Mouse (Mus musculus): ENCODE data around the gene Crxos. TPM values are rescaled to one million over a fixed set of nuclear protein-coding genes. Genes with fewer than 3 reads are reported as not detected.
"Not testable (repeated sequence)": the region's sequence is repeated elsewhere in the genome, so short reads cannot be mapped to it uniquely, and the experiment has no call there.

The Crxos gene
- total RNA-seq (2022) = under 1 TPM in 1 of 4 experiments, not detected in 3; 0.23 TPM

DNA sequence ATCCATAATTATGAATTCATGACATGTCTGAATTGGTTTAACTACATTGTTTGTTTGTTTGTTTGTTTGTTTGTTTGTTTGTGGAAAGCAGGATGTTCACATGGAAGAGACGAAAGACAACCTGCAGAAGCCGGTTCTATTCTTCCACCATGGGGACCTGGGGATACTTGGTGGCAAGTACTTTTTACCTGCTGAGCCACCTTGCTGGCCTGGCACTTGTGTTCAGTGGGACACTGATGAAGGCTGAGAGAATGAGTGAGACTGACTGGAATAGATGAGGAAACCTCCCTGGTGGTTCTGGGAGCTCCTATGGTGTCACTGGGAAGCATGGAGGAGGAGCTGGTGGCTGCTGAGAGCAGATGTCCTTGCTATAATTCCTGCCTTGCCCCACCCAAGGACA is at the start of gene Crxos:
Gene Crxos (plus strand): TSS at position 301 of the 400 bp plus-strand sequence.
- DNase-seq (ENCODE audit: low spot score in 2 of 2) = no peak

DNA sequence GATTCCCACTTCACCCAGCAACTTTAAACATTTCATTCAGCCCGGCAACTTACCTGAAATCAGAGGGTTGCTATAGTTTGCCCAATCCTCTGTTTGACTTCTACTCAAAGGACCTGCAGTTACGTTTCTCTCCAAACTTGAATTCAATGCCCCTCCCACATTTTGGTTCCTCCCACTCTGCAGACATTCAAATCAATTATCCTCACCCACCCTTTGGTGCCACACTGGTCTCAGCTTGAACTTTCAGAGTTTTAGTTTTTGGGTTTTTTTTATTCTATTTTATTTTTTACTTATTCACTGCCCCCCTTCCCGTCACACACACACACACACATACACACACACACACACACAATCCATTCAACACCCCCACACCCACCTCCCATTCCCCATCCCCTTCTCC is 42.8 kb upstream of the Crxos start, which contains the start of gene Obox6:
Gene Obox6 (minus strand): TSS at position 101 of the 400 bp plus-strand sequence.
- no peak for DNase-seq (ENCODE audit: low spot score in 2 of 2)

DNA sequence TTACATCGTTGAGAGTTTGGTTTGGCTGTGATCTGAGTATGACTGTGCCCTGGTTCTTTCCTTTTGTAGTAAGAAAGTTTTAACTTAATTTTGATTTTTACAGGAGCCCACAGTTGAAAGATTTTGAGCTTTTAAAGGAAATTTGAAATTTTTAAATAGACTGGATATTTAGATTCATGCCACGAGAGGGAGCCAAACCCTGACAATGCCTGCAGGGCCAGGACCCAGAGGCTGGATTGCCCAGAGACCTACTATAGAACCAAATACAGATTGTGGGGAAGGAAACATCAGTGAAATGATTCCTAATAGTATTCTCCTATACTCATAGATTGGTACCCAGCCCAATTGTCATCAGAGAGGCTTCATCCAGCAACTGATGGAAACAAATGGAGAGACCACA is 22.8 kb upstream of the Crxos start:
- no peak for DNase-seq (ENCODE audit: low spot score in 2 of 2)

DNA sequence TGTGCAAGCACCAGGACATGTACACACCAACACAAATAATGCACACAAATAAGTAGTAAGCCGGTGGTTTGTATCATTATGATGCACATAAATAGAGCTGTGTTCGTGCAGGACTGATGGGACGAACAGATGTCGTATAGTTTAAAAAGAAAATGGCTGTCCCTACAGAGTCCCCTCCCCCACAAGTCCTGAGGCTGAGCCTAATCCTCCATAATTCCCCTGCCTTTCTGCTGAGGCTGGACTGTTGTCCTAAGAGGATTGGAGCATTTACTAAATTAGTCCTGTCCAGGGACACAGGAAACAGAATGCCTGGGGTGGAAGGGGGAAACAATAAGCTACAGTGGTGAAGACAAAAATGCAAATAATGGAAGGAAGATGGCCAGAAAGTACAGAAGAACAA is 18.3 kb upstream of the Crxos start:
- DNase-seq (ENCODE audit: low spot score in 2 of 2) = no peak

DNA sequence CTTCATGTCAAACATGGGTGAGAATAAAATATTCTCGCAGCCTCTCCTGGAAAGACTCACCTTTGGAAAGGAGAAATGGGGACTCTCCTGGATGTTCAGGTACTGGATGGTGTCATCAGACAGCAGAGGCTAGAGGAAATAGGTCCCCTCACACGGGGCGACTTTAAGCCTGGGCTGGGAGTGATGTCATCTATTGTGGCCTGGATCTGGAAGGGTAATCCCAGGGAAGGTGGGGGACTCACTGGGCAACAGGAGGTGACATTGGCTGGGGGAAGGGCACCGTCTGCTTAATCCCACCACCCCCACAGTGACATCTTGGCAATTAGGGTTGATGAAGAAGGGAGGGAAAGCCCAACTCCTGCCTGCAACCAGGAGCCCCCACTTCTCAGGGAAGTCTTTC is 2.7 kb upstream of the Crxos start, which contains the start of gene Crx:
Gene Crx (minus strand): TSS at position 213 of the 400 bp plus-strand sequence.
- no peak for DNase-seq (ENCODE audit: low spot score in 2 of 2)

DNA sequence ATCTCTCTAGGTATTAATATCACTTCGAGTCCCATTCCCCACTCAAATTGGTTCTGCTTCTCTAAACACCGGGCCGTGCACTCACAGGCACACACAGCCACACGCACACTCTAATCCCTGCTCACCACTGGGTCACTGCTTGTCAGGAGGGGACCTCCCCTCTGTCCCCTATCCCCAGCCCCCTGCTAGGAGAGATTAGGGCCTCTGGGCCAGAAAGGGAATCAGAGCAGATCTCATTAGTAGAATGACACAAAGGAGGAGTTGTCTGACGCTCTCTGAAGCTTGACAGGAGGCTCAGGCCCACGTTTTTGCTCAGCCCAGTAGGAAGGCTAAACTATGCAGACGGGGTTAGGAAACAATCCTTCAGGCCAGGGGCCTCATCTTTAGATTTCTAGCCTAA is 1.0 kb upstream of the Crxos start:
- no peak for DNase-seq (ENCODE audit: low spot score in 2 of 2)

DNA sequence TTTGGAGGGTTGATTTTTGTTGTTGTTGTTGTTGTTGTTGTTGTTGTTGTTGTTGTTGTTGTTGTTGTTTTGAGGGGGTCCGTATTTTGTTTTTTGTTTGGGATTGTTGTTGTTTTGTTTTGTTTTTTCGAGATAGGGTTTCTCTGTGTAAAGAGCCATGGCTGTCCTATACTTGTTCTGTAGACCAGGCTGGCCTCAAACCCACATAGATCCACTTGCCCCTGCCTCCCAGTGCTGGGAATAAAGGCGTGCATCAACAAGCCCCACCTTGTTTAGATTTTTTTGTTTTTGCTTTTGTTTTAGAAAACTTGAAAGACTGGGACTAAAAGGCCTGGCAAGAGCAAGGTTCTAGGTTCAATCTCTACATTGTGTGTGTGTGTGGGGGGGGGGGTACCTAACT is 586 bp upstream of the Crxos start:
- DNase-seq (ENCODE audit: low spot score in 2 of 2) = no peak

DNA sequence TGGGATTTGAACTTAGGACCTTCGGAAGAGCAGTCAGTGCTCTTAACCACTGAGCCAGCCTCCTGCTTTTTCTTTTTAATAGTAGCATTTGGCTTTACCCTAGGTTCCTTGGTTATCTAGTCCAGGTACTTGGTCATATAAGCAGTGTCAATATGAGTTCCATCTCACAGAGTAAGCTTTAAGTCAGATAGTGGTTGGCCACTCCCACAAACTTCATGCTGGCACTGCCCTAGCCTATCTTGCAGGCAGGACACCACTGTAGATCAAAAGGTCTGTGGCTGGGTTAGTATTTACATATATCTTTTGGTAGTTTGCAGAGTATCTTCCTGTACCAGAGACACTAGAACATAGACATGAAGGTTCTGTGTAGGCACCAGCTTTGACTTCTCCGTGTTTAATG is 1.7 kb downstream of the Crxos start:
- DNase-seq (ENCODE audit: low spot score in 2 of 2) = no peak

DNA sequence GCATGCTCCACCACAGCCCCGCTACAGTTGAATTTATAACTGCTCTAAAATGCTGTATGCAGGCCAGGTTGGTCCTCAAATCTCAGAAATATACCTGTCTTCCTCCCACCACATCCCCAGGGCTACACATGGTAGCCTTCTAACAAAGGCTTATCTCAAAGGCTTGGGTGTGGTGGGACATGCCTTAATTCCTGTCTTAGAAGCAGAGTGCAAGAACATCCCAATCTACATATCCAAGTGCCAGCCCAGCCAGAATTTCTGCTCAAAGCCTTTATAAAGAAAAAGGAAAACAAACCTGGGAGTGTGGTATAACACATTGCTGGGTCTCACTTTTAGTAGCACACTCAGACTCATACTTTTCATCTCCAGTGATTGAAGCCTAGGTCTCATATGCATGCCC is 11.8 kb downstream of the Crxos start:
- DNase-seq (ENCODE audit: low spot score in 2 of 2) = no peak

DNA sequence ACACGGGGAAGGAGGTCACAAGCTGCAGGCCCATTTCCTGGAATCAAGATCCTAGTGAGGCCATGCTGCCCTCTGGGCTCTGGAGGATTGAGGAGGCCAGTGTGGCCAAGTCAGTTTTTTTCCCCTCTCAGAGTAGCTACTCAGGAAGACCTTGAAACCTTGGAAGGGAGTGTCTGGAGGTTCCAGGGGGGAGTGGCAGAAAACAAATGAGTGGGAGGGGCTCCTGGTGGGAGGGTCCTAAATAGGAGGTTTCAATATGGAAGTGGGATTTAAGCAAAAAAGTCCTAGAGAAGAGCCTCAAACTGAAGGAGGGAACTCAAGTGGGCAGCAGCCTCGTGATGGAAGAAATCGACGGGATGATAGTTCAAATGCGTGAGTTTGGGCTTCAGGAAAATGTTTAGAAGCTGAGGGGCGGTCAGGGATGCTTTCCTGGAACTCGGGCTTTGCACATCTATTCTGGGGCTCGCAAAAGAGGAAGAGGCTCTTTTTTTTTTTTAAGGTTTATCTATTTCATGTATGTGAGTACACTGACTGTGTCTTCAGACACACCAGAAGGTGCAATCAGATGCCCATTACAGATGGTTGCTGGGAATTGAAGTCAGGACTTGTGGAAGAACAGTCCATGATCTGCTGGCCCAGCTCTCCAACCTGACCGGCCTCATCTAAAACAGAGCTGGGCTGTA is 19.1 kb downstream of the Crxos start:
- no peak for DNase-seq (ENCODE audit: low spot score in 2 of 2)

DNA sequence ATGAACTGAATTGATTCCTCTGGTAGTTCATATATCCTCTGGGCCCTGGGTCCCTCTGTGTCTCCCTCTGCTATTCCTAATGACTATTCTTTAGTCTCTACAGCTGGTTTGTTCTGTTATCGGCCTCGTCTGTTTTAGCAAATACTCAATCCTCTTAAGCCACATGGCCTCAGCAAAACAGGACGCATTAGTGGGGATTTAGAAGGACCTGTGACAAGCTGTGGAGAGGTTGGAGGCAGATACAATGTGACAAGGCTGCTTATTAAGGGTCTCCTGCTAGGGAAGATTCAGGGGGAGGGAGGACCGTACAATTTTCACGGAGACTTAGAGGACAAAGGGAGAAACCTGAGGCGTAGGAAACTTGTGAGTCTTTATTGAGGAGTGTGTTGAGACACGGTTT is 23.4 kb downstream of the Crxos start:
- DNase-seq (ENCODE audit: low spot score in 2 of 2) = no peak

DNA sequence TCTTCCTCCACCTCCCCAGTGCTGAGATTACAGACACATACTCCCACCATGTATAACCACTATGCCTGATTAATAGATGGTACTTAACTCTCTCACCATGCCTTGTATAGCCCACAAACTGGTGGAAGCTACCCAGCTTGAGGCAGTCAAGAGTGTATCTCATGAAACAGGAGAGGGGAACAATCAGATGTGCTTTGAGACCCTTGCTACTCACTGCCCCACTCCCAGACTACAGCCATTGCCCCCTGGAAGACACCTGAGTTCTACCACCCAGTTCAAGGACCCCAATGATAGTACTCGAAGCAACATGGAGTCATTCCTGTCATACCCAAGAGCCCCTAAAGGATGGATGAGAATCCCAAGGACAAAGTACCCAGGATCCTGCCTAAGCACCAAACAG is 24.2 kb downstream of the Crxos start:
- DNase-seq (ENCODE audit: low spot score in 2 of 2) = no peak

DNA sequence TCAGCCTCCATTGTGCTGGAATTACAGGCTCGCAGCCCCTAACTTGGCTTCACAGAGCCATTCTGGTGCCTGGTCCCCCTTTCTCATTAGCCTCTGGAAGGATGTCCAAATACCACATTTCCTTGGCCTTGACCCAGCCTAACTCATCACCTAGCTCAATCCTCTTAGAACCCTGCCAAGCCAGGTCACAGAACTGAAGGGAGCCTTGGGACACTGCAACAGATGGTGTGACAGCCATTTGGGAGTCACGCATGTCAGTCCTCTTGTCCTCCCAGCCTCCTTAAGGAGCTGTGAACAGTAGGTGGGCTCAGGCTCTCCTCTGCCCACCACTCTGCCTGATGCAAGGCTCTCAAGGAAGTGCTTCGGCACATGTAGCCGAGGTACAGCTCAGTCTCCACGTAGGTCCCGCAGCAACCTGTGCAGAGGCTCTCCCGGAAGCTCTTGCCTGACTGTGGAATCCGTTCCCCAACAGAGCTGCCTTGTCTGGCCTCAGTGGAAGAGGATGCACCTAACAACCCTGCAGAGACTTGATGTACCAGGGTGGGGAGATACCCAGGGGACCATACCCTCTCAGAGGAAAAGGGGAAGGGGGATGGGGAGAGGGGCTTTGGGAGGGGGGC is 25.7 kb downstream of the Crxos start:
- no peak for DNase-seq (ENCODE audit: low spot score in 2 of 2)

DNA sequence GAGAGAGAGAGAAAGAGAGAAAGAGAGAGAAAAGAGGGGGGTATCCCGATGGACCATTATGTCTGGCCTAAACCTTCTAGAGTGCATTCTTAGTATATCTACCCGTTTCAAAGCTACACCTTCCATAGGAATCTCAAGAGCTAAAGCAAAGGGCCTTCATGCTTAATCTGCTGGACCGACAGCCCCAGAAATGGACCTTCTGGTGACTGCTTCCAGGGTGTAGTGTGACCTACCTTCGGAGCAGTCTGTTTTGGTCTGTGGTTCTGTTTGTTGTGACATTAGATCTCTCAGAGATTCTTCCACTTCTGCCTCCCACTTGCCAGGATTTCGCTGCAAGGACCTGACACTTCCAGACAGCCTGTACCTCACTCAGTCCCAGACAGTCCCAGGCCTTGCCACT is 28.1 kb downstream of the Crxos start:
- no peak for DNase-seq (ENCODE audit: low spot score in 2 of 2)

DNA sequence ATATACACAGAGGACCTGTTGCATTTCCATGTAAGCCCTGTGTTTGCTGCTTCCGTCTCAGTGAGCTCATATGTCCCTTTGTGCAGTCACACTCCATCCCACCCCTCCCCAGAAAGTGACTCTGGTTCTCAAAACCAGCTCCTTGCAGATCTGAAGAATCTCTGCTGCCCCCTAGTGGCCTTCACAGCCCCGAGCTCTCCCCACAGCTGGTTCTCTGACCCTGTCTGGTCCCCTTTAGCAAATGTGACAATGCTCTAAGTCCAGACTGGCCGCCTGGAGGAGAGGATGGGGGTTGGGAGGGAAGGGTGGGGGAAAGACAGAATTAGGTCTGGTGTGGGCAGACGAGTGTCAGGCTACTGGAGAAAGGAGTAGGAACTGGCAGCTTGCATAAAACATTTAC is 29.8 kb downstream of the Crxos start:
- peak in 1 of 2 experiments; percentile 63 for DNase-seq (ENCODE audit: low spot score in 2 of 2)

DNA sequence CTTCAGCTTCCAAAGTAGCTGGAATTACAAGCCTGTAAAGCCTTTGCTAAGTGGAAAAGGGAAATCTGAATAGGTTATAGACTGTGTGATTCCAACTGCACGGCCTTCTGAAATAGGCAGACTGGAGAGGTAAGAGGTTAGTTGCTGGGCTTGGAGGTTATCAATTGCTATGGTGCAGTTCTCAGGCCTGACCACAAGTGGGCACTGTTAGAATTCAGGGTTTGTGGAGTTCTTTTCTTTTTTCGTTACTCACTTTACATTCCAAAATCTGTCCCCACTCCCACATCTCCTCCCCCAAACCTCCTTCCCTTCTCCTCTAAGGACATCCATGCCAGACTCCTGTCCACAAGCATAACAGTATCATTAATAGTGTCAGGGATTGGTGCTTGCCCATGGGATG is 31.8 kb downstream of the Crxos start:
- DNase-seq (ENCODE audit: low spot score in 2 of 2) = no peak

DNA sequence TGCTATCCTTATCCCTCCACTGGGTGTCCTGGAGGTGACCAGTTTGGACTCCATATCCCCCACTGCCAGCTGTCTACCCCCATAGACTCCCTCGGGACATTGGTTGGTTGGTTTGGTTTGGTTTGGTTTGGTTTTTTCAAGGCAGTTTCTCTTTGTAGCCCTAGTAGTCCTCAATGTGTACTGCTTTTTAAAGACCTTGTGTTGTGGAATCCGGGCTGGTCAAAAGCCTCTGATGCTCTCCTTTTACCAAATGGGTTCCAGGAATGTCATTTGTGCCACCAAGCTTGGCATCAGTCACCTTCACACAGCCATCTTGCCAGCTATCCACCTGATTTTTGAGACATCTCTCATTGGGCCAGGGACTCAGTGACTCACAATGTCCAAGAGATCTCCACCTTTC is 32.3 kb downstream of the Crxos start:
- DNase-seq (ENCODE audit: low spot score in 2 of 2) = no peak

DNA sequence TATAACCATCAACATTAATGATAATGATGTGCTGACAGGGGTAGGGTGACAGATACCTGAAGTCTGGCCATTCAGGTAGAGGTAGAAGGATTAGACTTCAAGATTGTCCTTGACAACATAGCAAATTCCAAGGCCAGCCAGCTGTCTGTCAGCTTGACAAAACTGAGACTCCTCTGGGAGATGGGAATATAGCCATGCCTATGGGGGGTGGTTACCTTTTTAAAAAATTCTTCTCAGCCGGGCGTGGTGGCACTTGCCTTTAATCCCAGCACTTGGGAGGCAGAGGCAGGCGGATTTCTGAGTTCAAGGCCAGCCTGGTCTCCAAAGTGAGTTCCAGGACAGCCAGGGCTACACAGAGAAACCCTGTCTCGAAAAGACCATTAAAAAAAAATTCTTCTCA is 33.3 kb downstream of the Crxos start:
- DNase-seq (ENCODE audit: low spot score in 2 of 2) = not testable (repeated sequence)

DNA sequence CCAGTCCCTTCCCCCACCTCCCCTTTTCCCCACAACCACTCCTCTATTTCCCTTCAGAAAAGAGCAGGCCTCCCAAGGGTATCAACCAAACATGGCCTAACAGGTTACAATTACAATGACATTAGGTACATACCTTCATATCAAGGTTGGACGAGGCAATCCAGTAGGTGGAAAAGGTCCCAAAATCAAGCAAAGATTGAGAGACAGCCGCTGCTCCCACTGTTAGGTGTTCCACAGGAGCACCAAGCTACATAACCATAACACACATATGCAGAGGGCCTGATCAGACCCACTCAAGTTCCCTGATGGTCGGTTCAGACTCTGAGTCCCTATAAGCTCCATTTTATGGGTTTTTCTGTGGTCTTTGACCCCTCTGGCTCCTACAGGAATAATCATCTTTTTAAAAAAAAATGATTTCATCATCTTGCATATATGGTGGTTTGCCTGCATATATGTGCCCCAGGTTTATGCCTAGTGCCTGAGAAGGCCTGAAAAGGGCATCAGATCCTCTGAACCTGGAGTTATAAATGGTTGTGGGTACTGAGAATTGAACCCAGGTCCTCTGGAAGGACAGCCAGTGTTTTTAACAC is 33.8 kb downstream of the Crxos start:
- DNase-seq (ENCODE audit: low spot score in 2 of 2) = no peak

DNA sequence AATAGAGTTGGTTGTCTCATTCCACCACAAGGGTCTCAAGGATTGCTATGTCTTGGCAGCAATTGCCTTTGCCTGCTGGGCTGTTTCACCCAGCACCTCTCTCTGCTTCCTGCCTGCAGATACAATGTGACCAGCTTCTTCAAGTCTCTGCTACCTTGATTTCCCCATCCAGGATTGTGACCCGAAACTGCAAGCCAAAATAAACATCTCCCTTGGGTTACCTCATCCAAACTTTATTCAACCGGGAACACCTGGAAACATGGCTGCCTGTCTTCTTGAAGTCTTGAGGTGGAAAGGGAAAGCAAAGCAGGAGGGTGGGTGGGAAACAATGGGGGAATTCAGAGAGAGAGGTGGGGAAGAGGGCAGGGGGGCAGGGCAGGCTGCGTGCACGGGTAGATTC is 34.6 kb downstream of the Crxos start:
- no peak for DNase-seq (ENCODE audit: low spot score in 2 of 2)

DNA sequence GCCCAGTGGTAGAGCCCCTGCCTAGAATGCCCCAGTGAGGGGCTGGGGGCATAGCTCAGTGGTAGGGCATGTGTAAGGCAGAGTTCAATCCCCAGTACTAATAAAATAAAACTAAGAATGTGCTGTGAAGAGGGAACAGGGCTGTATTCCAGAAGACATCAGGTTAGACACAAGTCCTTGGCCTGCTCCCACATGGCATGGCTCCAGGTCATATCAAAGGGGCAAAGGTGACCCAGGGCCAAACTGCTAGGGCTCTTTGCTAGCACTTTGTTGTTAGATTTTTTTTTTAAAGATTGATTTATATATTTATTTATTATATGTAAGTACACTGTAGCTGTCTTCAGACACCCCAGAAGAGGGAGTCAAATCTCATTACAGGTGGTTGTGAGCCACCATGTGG is 36.0 kb downstream of the Crxos start:
- no peak for DNase-seq (ENCODE audit: low spot score in 2 of 2)

DNA sequence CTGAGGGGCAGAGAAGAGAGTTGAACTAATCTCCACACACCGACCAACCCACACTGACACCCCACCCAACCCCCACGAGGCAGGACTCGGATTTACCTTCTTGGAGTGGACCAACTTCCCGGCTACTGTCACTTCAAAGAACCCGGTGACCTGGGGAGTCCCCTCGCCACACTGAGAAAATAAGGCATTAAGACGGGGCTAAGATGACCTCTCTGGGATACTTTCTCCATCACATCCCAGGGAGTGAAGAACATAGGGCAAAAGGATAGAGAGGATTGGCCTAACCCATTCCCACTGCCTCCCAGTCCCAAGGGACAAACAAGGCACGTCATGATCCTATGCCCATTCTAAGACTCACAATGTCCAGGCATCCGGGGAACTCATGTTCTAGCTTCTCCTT is 37.5 kb downstream of the Crxos start:
- DNase-seq (ENCODE audit: low spot score in 2 of 2) = no peak

DNA sequence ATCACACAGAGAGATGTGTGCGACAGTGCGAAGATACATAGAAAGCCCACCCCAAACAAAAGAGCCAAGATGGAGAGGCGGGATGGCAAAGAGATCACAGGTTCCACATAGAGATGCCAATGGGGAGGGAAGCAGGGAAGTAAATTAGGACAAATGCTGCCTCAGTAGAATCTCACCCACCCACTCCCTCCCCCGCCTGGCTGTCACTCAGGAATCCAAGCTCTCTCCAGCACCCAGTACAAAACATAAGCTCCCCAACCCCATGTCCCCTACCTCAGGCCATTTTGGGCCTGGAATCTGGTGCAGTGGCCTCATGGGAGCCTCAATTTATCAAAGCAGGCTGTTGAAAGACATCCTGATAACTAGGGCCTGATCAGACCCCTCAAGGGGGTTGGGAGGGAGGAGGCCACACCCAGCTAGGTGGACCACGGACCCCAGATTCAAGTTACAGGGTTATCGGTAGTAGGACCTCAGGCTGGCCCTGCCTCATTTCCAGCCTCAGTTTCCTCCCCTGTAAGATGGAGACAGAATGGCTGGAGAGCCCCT is 38.3 kb downstream of the Crxos start:
- DNase-seq (ENCODE audit: low spot score in 2 of 2) = no peak
